Mouse (Mus musculus) urinary bladder, postnatal 0 days (tissue): ENCODE data around the gene Eya3. TPM values are rescaled to one million over a fixed set of nuclear protein-coding genes. Genes with fewer than 3 reads are reported as not detected.

Experiments used
- polyA plus RNA-seq: library from polyadenylated mRNA; unstranded; fragments of >200 nt; fragmentation: Nextera tagmentation; extraction: Ambion mirVana; gene quantifications from 2 replicates; pipeline ENCODE4 v1.2.1, GENCODE M21; 2015

The Eya3 gene
- 10.7 and 11.8 TPM in 2 replicates for polyA plus RNA-seq

DNA sequence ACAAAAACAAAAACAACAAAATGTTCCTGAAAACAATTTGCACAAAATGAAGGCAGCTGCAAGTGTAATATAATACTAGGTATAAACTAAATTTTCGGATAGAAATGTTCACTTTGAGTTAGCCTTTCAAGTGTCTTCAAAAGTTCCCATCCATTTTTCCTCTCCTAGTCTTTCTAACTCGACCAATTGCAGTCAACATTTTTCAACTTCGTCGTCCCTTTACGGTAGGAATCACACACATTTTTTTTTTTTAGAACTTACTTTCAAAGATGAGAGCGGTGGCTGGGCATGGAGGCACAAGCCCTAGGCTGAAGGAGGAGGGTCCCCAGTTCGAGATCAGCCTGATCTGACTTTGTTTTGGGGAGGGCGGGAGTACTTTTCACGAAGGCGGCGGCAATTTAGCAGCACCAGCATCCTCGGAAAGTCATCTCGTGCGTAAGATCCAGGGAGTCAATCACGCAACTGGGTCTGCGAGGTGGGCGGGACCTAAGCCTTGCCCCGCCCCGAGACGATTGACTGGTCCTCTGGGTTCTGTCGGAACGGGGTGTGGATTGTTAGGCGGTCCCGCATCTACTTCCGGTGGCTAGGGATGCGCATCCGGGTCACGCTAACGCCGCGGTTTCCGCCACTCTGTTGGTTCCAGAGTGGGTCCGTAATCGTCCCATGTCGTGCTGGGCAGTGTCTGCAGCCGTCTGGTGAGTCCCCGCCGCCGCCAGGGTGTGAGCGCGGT, at the start of gene Eya3:
Gene Eya3 (plus strand): TSS at position 527 of the 730 bp plus-strand sequence.

DNA sequence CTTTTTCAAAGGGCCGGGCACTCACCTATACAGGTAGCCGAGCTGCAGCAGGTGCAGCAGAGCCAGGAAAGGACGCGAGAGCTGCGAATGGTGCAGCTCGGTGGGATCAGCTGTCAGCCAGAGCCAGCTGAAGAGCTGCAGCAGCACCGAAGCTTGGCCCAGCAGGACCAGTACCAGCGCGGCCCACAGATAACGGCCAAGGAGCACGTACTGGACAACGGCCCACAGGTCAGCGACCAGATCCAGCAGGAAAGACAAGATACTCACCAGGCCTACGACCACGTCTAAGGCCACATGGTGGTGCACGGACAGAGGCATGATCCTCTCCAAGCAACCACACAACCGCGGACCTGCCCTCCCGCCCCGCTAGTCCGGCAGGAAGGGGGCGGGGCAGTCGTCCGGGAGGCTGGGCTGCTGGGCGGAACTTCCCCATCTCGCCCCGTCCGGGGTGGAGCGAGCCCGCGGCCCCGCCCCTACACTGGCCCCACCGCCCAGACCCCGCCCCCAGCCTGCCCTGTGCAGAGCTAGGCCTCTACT, 93.4 kb downstream of the Eya3 start, which contains the start of gene Xkr8:
Gene Xkr8 (minus strand): TSS at position 399 of the 537 bp plus-strand sequence.

DNA sequence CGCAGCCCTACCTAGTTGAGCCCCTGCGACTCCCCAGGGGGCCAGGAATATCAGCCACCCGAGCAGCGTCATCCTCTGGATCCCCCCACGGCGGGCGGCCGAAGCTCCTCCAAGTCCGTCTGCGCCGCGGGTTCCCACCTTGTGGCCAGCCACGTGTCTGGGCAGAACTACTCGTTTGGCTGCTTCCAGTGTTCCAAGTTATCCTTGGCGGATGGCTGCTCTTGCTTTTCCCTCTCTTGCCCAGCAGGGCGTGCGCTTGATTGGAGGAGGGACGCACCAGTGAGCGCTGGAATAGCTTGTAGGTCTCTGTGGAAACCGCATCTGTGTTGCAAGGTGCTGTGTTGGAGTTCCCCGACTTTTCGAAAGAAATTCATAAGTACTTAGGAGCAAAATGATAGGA, 118.2 kb downstream of the Eya3 start, which contains the start of gene Smpdl3b:
Gene Smpdl3b (minus strand): TSS at position 279 of the 400 bp plus-strand sequence.

DNA sequence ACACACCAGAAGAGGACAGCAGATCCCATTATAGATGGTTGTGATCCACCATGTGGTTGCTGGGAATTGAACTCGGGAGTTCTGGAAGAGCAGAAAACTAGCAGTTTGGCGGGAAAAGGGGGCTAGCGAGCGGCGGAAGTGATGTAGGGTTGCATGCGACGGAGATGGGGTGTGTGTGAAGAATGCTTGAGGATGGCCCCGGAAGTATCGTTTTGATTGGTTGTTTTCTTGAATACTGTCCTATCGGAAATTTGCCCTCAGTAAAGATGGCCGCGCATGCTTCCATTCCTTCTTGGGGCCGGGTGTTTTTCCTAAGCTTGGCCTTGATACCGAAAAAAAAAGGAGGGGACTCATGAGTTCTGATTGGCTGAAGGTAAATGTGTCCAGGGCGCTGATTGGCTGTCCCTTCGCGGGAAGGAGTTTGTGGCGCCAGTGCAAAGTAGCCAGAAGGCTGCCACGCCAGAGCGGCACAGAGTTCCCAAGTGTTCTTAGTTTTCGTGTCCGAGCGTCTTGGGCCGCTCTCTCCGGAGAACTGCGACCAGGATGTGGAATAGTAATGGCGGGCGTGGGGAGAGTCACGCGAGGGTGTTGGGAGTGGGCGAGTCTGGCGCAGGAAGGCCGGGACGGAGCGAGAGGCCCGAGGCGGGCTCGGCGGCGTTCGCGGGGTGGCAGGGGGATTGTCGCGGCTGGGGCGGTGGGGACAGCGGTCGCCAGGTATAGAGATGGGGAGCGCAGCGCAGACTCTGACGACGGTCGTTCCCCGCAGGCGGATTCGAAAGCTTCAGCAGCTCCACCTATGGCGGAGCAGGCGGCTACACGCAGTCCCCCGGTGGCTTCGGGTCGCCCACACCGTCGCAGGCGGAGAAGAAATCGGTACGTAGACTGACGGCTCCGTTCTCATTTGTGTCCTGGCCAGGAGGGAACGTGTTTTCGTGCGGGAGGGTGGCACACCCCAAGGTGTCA, 129.4 kb downstream of the Eya3 start, which contains the start of gene Rpa2:
Gene Rpa2 (plus strand): TSS at position 419 of the 963 bp plus-strand sequence.

Other genes with a start within 250 kb of the Eya3 start
- gene Phactr4, start 216.5 kb upstream of the Eya3 start, polyA plus RNA-seq: 15.4 and 20.3 TPM in 2 replicates
- gene Med18, start 175.1 kb upstream of the Eya3 start, polyA plus RNA-seq: 9.1 and 13.3 TPM in 2 replicates
- gene Sesn2, start 128.5 kb upstream of the Eya3 start, polyA plus RNA-seq: 9.6 and 12.0 TPM in 2 replicates
- gene Atpif1, start 105.3 kb upstream of the Eya3 start, polyA plus RNA-seq: 1,006 and 1,016 TPM in 2 replicates
- gene Dnajc8, start 103.4 kb upstream of the Eya3 start, polyA plus RNA-seq: 106 and 120 TPM in 2 replicates
- gene Ptafr, start 74.9 kb upstream of the Eya3 start, polyA plus RNA-seq: 2.3 and 3.9 TPM in 2 replicates
- 1.3 and 2.1 TPM in 2 replicates for gene Xkr8, start 93.6 kb downstream of the Eya3 start, polyA plus RNA-seq
- 15.3 and 17.7 TPM in 2 replicates for gene Smpdl3b, start 118.3 kb downstream of the Eya3 start, polyA plus RNA-seq
- 29.8 and 34.0 TPM in 2 replicates for gene Rpa2, start 129.3 kb downstream of the Eya3 start, polyA plus RNA-seq
- 1.4 and 1.9 TPM in 2 replicates for gene Themis2, start 157.4 kb downstream of the Eya3 start, polyA plus RNA-seq
- gene Ppp1r8, start 204.2 kb downstream of the Eya3 start, polyA plus RNA-seq: 20.9 and 21.7 TPM in 2 replicates
- gene Stx12, start 245.5 kb downstream of the Eya3 start, polyA plus RNA-seq: 51.4 and 62.4 TPM in 2 replicates